Mouse (Mus musculus) megakaryocyte, embryonic 14.5 days (primary cell): Measurements from ENCODE around the gene Haus8.

Experiments
- FLI1 ChIP-seq: IDR thresholded peaks from 2 replicates; pipeline ENCODE4 v1.6.1; 2012; ENCODE audit warnings: low read length, inconsistent platforms, mixed read lengths
- GATA1 ChIP-seq: IDR thresholded peaks from 3 replicates; pipeline ENCODE4 v1.6.1; 2012; ENCODE audit warnings: mixed read lengths, low read length, inconsistent platforms, borderline replicate concordance

DNA sequence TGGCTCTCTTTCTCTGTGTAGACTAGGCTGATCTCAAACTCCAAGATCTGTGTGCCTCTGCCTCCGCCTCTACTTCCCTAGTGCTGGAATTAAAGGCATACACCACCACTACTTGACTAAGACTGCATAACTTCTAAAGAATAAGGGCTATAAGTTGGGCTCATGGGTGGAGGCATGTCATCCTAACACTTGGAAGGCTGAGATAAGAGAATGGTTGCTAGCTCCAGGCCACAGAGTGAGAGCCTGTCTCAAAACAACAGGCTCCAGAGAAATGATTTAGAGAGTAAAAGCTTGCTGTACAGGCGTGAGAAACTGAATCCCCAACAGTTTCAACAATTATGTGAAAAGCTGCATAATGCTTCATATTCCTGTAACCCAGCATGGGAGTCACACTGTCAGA, 41.2 kb upstream of the Haus8 start:
- TF ChIP-seq GATA1 (no peak), FLI1 (no peak)
